Mouse (Mus musculus): Measurements from ENCODE around the gene Pagr1b.

Pagr1b gene

DNA sequence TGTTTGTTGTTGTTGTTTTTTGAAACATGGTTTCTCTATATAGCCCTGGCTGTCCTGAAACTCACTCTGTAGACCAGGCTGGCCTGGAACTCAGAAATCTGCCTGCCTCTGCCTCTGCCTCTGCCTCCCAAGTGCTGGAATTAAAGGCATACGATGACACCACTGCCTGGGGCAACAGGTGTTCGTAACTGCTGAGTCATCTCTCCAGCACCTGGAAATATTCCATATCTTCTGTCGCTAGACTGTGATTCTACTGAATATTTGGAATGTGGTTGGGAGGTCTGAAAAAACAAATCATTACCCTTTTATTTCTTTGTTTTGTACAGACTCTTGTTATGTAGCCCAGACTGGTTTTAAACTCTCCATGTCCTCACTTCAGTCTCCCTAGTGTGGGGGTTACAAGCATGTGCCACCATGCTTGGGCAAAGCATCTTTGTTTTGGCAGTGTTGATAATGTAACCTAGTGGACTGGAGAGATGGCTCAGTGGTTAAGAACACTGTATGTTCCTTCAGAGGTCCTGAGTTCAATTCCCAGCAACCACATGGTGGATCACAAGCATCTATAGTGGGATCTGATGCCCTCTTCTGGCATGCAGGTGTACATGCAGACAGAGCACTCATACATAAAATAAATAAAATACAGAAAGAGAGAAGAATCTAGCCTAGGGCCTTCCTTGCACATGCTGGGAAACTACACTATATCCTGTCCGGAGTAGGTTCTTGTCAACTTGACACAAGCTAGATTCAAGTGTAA, 12.0 kb downstream of the Pagr1b start:
- in situ Hi-C loops (cut with MboI, MseI) = no loop called here

DNA sequence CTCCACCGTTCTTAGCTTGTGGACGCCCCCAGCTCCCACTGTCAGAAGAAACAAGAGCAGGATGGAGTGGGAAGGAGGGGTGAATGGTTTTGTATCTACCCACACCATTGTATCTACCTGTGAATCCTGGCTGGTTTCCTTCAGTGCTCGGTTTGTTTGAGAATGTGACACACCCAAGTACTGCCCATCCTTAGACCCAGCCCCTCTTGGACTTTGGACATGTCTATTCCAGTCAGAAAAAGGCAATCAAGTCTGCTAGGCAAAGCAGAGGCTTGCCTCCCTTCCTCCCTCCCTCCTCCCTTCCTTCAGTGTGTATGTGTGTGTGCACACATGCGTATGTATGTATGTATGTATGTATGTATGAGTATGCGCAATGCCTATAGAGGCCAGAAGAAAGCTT, 12.7 kb downstream of the Pagr1b start:
- in situ Hi-C loops (cut with MboI, MseI) = no loop called here

DNA sequence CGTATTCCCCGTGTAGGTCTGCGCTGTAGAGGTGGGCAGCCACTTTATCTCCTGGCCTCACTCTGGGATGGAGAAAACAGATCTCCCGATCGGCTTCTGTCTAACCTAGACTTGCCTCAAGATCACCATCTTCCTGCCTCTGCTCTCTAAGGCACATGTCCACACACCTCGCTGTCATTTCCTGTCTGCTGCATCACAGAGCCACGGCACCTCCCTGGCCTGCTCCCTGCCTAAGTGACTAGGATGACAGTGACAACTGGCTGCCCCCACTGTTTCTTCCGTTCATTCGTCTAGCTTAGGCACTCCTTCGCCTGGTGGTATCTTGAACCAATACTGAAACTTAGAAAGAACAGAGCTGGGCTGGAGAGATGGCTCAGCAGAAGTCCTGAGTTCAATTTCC, 16.7 kb downstream of the Pagr1b start:
- in situ Hi-C loops (cut with MboI, MseI) = loop anchor here (5.0 kb wide), 1 partner anchor 53 kb away; no protein-coding TSS in a partner anchor

DNA sequence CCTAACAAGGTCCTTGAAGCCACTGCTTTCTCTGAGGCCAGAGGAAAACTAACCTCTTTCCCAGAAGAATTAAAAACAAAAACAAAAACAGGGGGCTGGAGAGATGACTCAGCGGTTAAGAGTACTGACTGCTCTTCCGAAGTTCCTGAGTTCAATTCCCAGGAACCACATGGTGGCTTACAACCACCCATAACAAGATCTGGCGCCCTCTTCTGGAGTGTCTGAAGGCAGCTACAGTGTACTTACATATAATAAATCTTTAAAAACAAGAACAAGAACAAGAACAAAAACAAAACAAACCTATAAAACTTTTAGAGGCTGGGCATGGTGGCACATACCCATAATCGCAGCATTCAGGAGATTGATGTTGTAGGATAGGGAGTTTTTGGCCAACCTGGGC, 19.8 kb downstream of the Pagr1b start:
- in situ Hi-C loops (cut with MboI, MseI) = loop anchor here (5.0 kb wide), 1 partner anchor 56 kb away; no protein-coding TSS in a partner anchor

DNA sequence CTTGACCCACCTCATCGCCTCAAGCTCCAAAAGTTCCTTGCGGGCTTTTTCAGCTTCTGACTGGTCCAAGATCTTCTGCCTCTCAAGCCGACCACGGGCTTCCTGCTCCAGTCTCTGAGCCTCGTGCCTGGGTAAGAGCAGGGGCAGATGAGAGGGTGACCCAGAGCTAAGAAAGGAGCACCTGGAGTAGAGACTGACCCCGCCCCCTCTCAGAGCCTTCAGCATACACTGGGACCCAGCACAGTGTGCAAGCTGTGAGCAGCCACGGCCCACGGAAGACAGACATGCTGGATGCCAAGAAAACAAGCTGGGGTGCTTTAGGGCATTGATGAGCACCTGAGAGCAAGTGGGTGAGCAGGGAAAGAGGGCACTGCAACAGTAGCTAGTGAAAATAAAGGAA, 27.5 kb downstream of the Pagr1b start:
- in situ Hi-C loops (cut with MboI, MseI) = no loop called here

DNA sequence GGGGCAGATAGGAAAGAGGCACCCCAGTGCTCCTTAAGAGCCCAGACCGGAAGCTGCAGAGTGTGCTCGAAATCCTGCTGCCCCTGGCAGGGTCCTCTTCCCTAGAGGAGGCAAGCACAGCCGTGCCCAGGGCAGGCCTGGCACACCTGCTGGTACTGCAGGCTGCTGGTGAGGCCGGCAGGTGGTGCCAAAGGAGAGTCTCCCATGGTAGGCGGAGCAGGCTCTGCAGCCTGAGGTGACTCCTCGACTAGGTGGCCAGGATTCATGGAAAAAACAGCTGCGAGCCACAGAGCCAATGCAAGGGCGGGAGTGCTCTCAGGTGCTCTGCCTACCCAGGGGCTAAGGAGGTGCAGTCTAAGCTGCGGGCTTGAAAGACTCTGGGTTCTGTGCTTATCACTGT, 30.0 kb downstream of the Pagr1b start:
- in situ Hi-C loops (cut with MboI, MseI) = no loop called here

DNA sequence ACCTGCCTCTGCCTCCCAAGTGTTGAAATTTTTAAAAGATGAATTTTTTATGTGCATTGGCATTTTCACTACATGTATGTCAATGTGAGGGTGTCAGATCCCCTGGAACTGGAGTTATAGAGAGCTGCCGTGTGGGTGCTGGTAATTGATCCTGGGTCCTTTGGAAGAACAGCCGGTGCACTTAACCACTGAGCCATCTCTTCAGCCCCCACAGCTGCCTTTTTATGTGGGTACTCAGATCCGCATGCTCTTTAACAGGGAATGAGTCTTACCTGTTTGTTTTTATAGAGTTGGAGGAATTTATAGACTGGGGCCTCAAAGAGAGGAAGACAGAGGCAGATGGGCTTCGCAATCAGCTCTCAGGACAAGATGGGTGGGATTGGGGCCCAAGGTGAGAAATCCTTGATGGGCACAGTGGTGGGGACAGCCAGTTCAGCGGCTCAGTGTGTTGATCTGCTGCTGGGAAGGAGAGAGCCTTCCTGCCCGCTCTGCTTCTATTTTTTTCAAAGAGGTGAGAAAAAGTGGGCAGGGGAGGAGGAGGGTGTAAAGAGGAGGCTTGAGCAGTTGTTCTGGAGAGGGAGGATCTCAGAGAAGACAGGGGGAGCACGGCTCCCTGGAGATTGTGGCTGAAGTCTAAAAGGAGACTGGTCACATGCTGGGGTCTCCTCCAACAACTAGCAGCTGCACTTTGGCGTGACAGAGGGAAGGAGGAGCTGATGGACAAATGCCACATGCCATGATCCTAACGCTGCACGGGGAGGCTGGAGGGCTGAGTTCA, 31.4 kb downstream of the Pagr1b start:
- in situ Hi-C loops (cut with MboI, MseI) = no loop called here

DNA sequence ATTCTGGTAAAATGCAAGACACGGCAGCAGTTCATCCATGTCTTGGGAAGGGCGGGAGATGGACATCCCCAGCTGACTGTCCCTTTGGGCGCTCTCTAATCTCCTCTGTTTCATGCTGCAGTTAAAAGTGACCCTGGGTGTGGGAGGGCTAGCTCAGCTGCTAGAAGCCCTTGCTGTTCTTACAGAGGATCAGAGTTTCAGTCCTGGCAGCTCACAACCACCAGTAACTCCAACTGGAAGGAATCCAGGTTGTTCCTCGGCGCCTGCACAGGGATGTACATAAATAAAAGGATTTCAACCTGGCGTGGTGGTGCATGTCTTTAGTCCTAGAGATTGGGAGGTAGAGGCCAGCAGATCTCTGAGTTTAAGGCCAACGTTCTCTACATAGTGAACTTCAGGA, 33.2 kb downstream of the Pagr1b start:
- in situ Hi-C loops (cut with MboI, MseI) = no loop called here

DNA sequence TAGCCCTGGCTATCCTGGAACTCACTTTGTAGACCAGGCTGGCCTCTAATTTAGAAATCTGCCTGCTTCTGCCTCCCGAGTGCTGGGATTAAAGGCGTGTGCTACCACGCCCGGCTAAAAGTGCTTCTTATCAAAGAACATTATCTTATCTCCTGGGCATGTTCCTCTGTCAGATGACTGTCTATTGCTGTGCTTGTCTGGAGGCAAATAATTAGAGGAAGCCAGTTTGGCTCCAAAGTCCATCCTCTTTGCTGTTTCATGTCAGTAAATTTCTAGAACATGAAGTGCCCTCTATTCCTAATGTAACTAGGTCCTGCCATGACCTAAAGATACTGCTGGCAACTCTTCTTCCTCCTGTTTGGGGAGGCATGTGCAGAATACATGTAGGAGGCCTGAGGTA, 34.2 kb downstream of the Pagr1b start:
- in situ Hi-C loops (cut with MboI, MseI) = no loop called here

DNA sequence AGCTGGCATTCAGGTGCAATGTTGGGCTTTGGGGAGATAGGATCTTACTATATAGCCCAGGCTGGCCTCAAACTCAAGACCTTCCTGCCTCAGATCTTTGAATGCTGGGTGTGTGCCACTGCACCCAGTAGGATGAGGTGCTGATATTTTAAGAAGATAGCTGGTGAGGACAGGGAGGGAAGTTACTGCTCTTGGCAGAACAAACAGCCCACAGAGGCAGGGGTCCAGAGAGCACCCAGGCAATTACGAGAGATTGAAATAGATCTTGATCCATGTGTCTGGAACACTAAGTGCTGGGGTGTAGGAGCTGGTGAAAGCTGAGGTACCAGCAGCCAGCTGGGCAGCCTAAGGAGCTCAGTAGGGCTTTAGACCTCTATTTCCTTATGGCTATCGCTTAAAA, 34.7 kb downstream of the Pagr1b start:
- in situ Hi-C loops (cut with MboI, MseI) = no loop called here

DNA sequence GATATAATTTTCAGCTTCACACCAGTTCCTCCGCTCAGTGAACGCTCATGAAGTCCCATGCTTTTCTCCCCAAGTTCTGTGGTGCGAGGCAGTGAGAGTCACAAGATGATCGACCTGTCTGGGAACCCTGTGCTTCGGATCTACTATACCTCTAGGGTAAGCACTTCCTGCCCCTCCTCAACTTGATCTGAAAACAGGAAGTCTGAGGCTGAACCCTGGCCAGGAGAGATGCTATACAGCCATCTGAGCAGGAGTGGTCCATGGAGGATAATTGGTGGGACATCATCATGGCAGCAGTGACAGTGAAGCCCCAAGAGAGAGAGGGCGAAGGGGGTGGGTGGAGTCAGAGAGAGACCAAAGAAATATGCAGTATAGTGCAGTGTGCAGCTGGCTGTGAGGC, 37.4 kb downstream of the Pagr1b start:
- in situ Hi-C loops (cut with MboI, MseI) = no loop called here

DNA sequence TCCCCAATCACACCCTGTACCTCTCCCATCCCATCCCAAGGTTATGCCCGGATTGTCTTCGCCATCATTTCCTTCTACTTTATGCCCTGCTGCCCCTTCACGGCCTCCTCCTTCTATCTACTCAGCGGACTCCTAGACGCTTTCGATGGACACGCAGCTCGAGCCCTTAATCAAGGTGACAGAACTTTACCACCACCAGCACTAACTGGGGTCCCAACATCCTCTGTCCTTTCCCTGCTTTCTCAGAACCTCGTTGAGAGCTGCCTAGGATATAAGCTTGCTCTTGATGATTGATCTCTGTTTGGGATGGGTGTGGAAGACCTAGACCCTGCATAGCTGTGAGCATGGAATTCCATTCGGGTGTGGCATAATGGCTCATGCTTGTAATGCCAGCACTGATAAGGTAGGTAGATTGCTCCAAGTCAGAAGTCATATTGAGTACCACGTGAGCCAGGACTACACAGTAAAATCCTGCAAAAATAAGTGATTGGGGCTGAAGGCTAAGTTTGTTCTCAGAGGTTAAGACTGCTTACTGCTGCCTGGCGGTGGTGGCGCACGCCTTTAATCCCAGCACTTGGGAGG, 39.3 kb downstream of the Pagr1b start:
- in situ Hi-C loops (cut with MboI, MseI) = no loop called here

DNA sequence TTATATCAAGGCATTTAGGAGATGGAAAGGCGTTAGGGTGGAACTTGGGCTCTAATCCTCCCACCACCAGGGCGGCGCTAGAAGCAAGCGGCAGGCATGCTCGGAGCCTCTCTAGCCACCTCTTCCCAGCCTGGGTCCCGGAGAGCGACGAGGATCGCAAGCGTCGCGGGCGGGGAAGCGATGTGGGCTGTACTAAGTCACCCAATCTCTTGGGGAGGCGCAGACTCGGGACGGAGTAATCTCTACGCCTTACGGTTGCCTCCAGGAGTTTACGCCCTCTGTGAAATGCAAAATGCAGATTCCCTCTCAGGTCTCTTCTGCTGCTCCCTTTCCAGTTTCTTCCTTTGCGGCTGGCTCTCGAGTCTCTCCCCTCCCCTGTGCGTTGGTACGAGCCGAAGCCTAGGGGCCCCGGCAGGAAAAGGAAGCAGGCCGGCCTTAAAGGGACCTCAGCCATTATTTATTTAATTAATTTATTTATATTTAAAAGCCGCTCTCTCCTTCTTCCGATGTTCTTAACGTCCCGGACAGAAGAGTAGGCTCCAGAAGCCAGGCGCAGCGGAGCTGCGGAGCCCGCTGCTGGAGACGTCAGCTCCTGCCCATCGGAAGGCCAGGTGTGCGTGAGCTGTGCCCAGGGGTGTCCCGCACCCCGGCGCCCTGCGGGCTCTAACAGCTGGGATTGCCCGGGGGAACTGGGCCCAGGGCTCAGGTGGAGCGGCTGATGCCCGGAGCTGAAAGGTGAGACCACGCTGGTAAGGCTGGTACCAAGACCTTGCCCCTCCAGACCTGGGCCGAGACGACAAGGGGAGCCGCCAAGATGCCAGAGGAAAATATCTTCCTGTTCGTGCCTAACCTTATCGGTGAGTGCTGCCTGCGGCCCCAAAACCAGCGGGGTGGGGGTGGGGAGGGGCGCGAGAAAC, 40.1 kb downstream of the Pagr1b start, which contains the start of gene Cdiptos:
Cdiptos (minus strand) TSS at position 149 of the 917 bp plus-strand sequence.
- in situ Hi-C loops (cut with MboI, MseI) = no loop called here

DNA sequence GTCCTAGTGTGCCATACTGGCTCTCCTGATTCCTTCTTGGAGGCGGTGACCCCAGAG, 40.6 kb downstream of the Pagr1b start, which contains the start of gene Cdipt:
Cdipt (plus strand) TSS at position 22 of the 57 bp plus-strand sequence.
- in situ Hi-C loops (cut with MboI, MseI) = no loop called here

DNA sequence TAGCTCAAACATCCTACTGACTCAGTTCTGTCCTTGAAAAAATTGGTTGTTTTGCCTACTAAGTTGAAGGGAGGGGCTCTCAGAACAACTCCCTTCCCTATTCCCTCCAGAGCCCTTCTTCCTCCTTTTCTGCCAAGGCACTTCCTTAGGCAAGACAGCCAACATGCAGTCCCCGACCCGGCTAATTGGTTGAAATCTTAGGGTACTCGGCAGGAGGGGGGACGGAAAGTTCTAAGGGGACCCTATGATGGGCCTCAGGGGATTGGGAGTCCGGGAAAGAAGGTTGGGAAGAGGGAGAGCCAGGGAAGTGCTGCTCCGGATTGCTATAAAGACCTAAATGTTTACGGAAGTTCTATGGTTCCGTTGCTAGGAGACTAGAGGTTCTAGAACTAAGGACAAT, 40.8 kb downstream of the Pagr1b start:
- in situ Hi-C loops (cut with MboI, MseI) = no loop called here

DNA sequence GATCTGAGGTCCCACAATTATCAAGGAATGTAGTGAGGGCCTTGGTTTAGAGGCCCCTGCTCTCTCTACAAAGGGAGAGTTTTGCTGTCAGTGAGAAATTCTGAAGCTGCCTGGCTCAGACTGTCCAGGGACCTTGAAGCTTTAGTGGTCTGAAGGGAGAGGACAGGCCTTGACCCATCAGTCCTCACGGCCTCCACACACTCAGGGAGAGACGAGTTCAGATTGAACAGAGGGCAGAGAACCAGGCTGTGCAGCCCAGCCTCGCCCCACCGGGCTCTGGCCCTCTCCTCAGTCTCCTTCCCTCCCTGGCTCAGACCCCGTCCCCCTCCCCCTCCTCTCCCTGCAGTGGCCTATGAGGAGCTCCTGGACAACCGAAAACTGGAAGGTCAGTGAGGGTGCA, 48.9 kb downstream of the Pagr1b start:
- in situ Hi-C loops (cut with MboI, MseI) = no loop called here

DNA sequence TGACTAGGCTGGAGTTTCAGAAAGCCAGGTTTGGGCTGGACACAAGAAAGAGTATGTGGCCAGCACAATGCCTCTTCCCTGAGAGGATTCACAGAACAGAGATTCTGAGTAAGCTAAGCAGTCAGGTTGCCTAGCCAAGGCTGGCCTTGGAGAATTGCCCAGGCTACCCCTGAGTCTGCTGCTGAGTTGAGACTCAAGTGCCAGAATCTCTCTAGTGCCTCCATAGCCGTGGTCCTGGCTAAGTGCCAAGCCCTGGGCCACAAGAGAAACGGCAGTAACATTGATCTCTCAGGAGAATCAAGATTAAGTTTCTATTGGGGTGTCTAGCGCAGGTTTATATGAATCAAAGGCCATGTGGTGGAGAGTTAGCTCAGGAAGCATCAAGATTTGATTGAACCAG, 50.7 kb downstream of the Pagr1b start:
- in situ Hi-C loops (cut with MboI, MseI) = no loop called here

DNA sequence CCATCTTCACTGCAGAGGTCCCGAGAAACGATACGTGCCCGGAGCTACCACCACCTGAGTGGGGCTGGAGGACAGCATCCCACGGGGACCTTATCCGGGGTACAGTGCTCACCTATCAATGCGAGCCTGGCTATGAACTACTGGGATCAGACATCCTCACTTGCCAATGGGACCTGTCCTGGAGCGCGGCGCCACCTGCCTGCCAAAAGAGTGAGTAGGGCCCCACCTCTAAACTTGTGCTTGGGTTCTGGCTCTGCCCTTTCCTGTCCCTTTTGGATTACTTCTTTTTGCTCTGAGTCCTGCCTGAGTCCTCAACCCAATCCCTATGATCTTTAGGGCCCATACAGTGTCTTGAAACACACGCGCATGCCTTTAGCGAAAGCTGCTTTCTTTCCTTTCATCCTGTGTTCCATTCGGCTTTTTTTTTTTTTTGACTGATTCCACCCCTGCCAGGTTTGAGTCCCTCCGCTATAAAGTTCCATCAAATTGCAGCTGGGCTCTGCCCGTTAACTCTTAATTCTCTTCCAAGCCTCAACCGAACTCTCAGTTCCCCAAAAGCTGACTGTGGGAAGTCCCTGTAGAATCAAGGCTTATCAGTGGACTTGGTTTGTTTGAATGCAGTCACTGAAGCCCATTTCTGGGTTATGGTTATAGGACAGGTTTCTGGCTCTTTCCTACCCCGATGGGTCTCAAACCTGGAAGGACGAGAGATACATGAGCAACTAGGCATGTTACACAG, 52.6 kb downstream of the Pagr1b start:
- in situ Hi-C loops (cut with MboI, MseI) = no loop called here

DNA sequence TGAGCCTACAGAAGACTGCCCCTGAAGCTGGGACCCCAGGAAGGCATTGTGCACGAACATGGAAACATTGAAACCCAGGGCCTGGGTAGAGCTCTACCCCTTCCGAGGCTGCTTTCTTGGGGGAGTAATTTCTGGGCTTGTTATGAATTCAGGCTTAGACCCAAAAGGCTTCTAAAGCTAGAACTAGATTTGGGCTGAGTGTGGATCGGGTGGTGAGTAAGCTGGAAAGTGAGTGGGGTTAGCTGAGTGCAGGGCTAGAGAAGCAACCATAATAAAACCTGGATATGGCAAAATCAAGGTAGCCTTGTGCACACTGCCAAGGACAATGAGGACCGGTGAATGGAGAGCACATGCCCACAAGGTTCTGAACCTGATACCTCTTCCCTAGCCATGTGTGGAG, 54.3 kb downstream of the Pagr1b start:
- in situ Hi-C loops (cut with MboI, MseI) = no loop called here

DNA sequence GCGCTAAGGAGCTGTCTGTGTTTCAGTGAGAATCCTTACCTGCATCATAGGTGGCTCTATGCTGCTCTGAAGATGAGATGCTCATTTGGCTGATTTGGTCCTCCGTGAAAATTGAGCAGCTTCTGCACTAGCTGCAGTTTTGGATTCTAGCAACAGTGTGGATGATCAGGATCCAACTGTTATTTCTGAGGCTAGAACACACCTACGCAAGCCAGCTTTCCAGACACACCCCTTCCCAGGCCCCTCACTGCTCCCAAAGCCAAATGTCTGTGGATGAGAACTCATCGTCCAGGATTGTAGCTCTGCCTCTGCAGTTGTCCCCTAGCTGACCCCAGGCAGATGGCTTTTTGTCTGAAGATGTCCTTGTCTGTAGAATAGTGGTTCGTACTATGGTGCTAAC, 55.2 kb downstream of the Pagr1b start:
- in situ Hi-C loops (cut with MboI, MseI) = no loop called here

DNA sequence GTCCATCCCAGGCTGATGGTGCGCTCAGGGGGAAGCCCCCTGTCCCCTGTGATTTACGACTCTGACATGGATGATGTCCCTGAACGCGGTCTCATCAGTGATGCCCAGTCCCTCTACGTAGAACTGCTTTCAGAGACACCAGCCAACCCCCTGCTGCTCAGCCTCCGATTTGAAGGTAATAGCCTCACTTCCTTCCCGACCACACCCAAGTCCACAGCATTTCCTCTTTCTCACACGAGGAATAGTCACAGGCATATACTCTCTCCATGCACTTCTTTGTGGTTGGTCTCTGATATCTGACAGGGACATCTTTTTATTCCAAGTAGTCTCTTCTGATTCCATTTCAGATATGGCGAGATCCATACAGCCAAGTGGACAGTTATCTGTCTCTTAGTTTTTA, 56.5 kb downstream of the Pagr1b start:
- in situ Hi-C loops (cut with MboI, MseI) = no loop called here

DNA sequence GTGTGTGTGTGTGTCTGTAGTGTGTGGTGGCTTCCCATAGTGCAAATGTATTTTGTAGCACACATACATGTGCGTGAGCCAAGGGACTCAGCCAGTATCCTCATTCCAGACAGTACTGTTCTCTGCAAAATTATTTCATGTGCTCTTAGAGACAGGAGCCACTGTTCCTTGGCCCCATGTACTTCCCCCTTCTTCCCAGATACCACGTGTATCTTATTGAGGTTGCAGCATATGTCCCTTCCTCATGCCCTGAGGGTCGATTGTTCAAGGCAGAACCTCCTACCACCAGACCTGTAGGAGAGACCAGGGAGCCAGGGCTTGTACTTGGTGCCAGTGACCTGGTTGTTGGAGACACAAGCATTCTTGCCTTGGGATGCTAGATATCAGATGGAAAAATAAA, 61.2 kb downstream of the Pagr1b start:
- in situ Hi-C loops (cut with MboI, MseI) = no loop called here

Data from regulatory T cell (primary cell).